Mouse (Mus musculus) E14TG2a.4 (cell line): ENCODE results near the gene Celf1.
"Not testable (repeated sequence)": the region's sequence is repeated elsewhere in the genome, so short reads cannot be mapped to it uniquely, and the experiment has no call there.

ENCODE experiments used
- CTCF ChIP-seq: conservative IDR thresholded peaks from 2 replicates; pipeline ENCODE4 v1.5.1; 2014; ENCODE audit warnings: low read length
- POU5F1 ChIP-seq: IDR thresholded peaks from 2 replicates; pipeline ENCODE4 v1.6.1; 2014; ENCODE audit warnings: low read length, borderline replicate concordance

DNA sequence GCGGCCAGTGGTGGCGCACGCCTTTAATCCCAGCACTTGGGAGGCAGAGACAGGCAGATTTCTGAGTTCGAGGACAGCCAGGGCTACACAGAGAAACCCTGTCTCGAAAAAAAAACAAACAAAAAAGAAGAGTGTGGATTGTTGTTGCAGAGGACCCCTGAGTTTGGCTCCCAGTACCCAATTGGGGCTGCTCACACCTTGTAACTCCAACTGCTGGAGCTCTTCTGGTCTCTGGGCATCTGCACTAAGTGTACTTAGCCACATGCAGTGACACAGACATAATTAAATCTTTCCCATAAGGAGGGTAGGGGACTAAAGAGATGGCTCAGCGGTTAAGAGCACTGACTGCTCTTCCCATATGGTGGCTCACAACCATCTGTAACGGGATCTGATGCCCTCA, 82.1 kb downstream of the Celf1 start:
- not testable (repeated sequence) for TF ChIP-seq CTCF, POU5F1
